Mouse (Mus musculus): ENCODE measurements around the gene Sirt5. TPM values are rescaled to one million over a fixed set of nuclear protein-coding genes. Genes with fewer than 3 reads are reported as not detected.

The Sirt5 gene
- total and polyA plus RNA-seq, 2 experiments from 2014 or later: 25.4 to 26.7 TPM

- H3K4me2 ChIP-seq (ENCODE audit: low read depth, low read length, poor library complexity, severe bottlenecking): no peak overlapping the region
- H3K36me3 ChIP-seq (ENCODE audit: insufficient read depth, low read length): no peaks in the 10 kb centered on the region
- WGBS: 92% methylated on average over 3 of the region's 3 CpGs
- no peaks in the 10 kb centered on the region for H3K4me1 ChIP-seq (ENCODE audit: insufficient read depth, low read length)
- ATAC-seq (ENCODE audit: low FRiP score): no peak
- no peak overlapping the region for H3K27ac ChIP-seq (ENCODE audit: low read depth, low read length)
- DNase-seq (ENCODE audit: low spot score): no peak
- no peak overlapping the region for H3K4me3 ChIP-seq (ENCODE audit: low read depth, low read length)
- no peaks in the 10 kb centered on the region for H3K27me3 ChIP-seq (ENCODE audit: insufficient read depth, low read length)
- no peak for TF ChIP-seq CTCF (IDR thresholded peaks at IDR 0.05)
- H3K9ac ChIP-seq (replicated peaks; ENCODE audit: low read length, poor library complexity, severe bottlenecking): no peak overlapping the region
- no peaks in the 10 kb centered on the region for H3K9me3 ChIP-seq (ENCODE audit: low read length)
Measured at GRCm38 (mm10) chr13:43444717-43445116, 79.4 kb downstream of the Sirt5 start.

Other genes with a start within 250 kb of the Sirt5 start
- 30.8 and 48.9 TPM in 2 replicates for gene Tbc1d7, start 194.0 kb upstream of the Sirt5 start, total RNA-seq (2014; rRNA removed)
- 85.9 and 94.3 TPM in 2 replicates for gene Tbc1d7, start 194.0 kb upstream of the Sirt5 start, polyA plus RNA-seq (2015; fragmentation: Nextera tagmentation; extraction: Ambion mirVana)
- gene Gfod1, start 61.3 kb upstream of the Sirt5 start, total RNA-seq (2014; rRNA removed): 21.1 and 22.4 TPM in 2 replicates
- 2.0 and 2.4 TPM in 2 replicates for gene Gfod1, start 61.3 kb upstream of the Sirt5 start, polyA plus RNA-seq (2015; fragmentation: Nextera tagmentation; extraction: Ambion mirVana)
- gene Nol7, start 32.9 kb downstream of the Sirt5 start, total RNA-seq (2014; rRNA removed): 40.8 and 62.4 TPM in 2 replicates
- gene Nol7, start 32.9 kb downstream of the Sirt5 start, polyA plus RNA-seq (2015; fragmentation: Nextera tagmentation; extraction: Ambion mirVana): 195 and 198 TPM in 2 replicates
- 43.7 and 51.5 TPM in 2 replicates for gene Ranbp9, start 115.8 kb downstream of the Sirt5 start, total RNA-seq (2014; rRNA removed)
- 9.7 and 11.7 TPM in 2 replicates for gene Ranbp9, start 115.8 kb downstream of the Sirt5 start, polyA plus RNA-seq (2015; fragmentation: Nextera tagmentation; extraction: Ambion mirVana)
- 9.9 and 10.9 TPM in 2 replicates for gene Mcur1, start 194.7 kb downstream of the Sirt5 start, total RNA-seq (2014; rRNA removed)
- 6.1 and 7.0 TPM in 2 replicates for gene Mcur1, start 194.7 kb downstream of the Sirt5 start, polyA plus RNA-seq (2015; fragmentation: Nextera tagmentation; extraction: Ambion mirVana)